Mouse (Mus musculus): Measurements from ENCODE around the gene BC030867. TPM values are rescaled to one million over a fixed set of nuclear protein-coding genes. Genes with fewer than 3 reads are reported as not detected.
"Not testable (repeated sequence)": the region's sequence is repeated elsewhere in the genome, so short reads cannot be mapped to it uniquely, and the experiment has no call there.

Gene BC030867
- polyA plus RNA-seq, 1 experiment from 2014 or later: 2.5 TPM

- H3K4me1 ChIP-seq: peaks cover 6% of the 10 kb centered on the region
- ATAC-seq (replicated peaks): peak; percentile 66; the same call in 1 of the 2 replicates
- WGBS: 5% methylated on average over 11 of the region's 11 CpGs
- H3K27ac ChIP-seq: no peak overlapping the region
- no peak overlapping the region for H3K4me3 ChIP-seq
- H3K27me3 ChIP-seq (replicated peaks): no peaks in the 10 kb centered on the region
- no peak overlapping the region for H3K9ac ChIP-seq
- H3K4me2 ChIP-seq: no peak overlapping the region
- H3K9me3 ChIP-seq: no peaks in the 10 kb centered on the region
- H3K36me3 ChIP-seq (replicated peaks): no peaks in the 10 kb centered on the region
Observed at GRCm38 (mm10) chr11:102267480-102267879, 18.8 kb downstream of the BC030867 start.

- H3K4me1 ChIP-seq: peaks cover 6% of the 10 kb centered on the region
- H3K9me3 ChIP-seq: no peaks in the 10 kb centered on the region
- no peaks in the 10 kb centered on the region for H3K36me3 ChIP-seq (replicated peaks)
- no peaks in the 10 kb centered on the region for H3K27me3 ChIP-seq (replicated peaks)
- WGBS: 78% methylated on average over 12 of the region's 12 CpGs
- H3K4me3 ChIP-seq: no peak within 1 kb of the TSS
- no peak within 1 kb of the TSS for H3K27ac ChIP-seq
- no peak for ATAC-seq (replicated peaks)
- no peak within 1 kb of the TSS for H3K9ac ChIP-seq
- no peak within 1 kb of the TSS for H3K4me2 ChIP-seq
Observed at GRCm38 (mm10) chr11:102268520-102269244, 20.0 kb downstream of the BC030867 start, which contains the start of gene Asb16. TSS of gene Asb16 (plus strand) at chr11:102268743.

GRCm38 (mm10) chr11:102276411-102276915, 27.8 kb downstream of the BC030867 start:
- peaks cover 9% of the 10 kb centered on the region for H3K4me1 ChIP-seq
- peak overlapping the region; percentile 91 for H3K4me2 ChIP-seq
- WGBS: under 1% methylated on average over 33 of the region's 33 CpGs
- H3K9me3 ChIP-seq: no peaks in the 10 kb centered on the region
- H3K27ac ChIP-seq: peak overlapping the region; percentile 5
- peak overlapping the region; percentile 27 for H3K9ac ChIP-seq
- H3K36me3 ChIP-seq (replicated peaks): no peaks in the 10 kb centered on the region
- ATAC-seq (replicated peaks): peak; percentile 70
- H3K27me3 ChIP-seq (replicated peaks): 0 out of 2 replicates have a peak, but pooled peaks cover 4% of the 10 kb centered on the region
- H3K4me3 ChIP-seq: peak overlapping the region; percentile 36

- Histone ChIP-seq H3K27me3 (replicated peaks) (0 out of 2 replicates have a peak, but pooled peaks cover 4% of the 10 kb centered on the region), H3K4me1 (peaks cover 9% of the 10 kb centered on the region), H3K36me3 (replicated peaks) (no peaks in the 10 kb centered on the region), H3K4me3 (no peak overlapping the region), H3K9ac (no peak overlapping the region), H3K9me3 (no peaks in the 10 kb centered on the region), H3K27ac (no peak overlapping the region), H3K4me2 (no peak overlapping the region)
- 50% methylated on average over 8 of the region's 12 CpGs for WGBS
- no peak for ATAC-seq (replicated peaks)
Observed at GRCm38 (mm10) chr11:102277754-102278153, 29.1 kb downstream of the BC030867 start.

DNA sequence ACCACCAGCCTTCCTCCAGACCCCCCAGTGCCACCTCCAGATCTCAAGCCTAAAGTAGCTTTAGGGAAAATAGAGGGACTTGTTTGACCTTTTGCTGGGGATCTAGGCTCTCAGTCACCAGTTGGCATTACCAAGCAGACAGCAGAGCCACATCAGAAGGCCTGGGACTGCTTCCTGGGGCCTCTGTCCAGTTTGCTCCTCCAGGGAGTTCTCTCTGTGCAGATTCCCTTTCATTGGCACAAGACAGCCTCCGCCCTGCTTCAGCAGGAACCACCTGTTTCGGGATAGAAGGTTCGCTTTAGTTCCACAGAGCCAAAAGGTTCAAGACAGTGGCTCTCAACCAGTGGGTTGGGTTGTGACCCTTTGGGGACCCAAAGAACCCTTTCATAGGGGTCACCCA, 30.9 kb downstream of the BC030867 start:
- WGBS: 92% methylated on average over 3 of the region's 3 CpGs
- H3K9me3 ChIP-seq: no peaks in the 10 kb centered on the region
- H3K4me3 ChIP-seq: no peak overlapping the region
- no peak overlapping the region for H3K9ac ChIP-seq
- H3K4me1 ChIP-seq: peaks cover 9% of the 10 kb centered on the region
- no peak overlapping the region for H3K4me2 ChIP-seq
- ATAC-seq (replicated peaks): no peak
- no peak overlapping the region for H3K27ac ChIP-seq
- 0 out of 2 replicates have a peak, but pooled peaks cover 4% of the 10 kb centered on the region for H3K27me3 ChIP-seq (replicated peaks)
- H3K36me3 ChIP-seq (replicated peaks): no peaks in the 10 kb centered on the region

DNA sequence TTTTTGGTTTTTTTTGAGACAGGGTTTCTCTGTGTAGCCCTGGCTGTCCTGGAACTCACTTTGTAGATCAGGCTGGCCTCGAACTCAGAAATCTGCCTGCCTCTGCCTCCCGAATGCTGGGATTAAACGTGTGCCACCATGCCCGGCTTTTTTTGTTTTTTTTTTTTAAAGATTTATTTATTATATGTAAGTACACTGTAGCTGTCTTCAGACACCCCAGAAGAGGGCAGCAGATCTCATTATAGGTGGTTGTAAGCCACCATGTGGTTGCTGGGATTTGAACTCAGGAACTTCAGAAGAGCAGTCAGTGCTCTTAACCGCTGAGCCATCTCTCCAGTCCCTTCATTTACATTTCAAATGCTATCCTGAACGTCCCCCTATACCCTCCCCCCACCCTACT, 31.6 kb downstream of the BC030867 start:
- not testable (repeated sequence) for H3K9ac ChIP-seq; H3K4me3 ChIP-seq; H3K4me1 ChIP-seq; H3K27ac ChIP-seq; ATAC-seq (replicated peaks); H3K27me3 ChIP-seq (replicated peaks); H3K9me3 ChIP-seq; H3K36me3 ChIP-seq (replicated peaks); H3K4me2 ChIP-seq
- 73% methylated on average over 6 of the region's 6 CpGs for WGBS

GRCm38 (mm10) chr11:102283922-102284321, 35.2 kb downstream of the BC030867 start:
- H3K4me2 ChIP-seq: peak overlapping the region; percentile 71
- no peaks in the 10 kb centered on the region for H3K27me3 ChIP-seq (replicated peaks)
- peak overlapping the region; percentile 85 for H3K27ac ChIP-seq
- no peak; the same call in 1 of the 2 replicates for ATAC-seq (replicated peaks)
- peaks cover 15% of the 10 kb centered on the region for H3K4me1 ChIP-seq
- 84% methylated on average over 6 of the region's 6 CpGs for WGBS
- no peaks in the 10 kb centered on the region for H3K9me3 ChIP-seq
- peak overlapping the region; percentile 70 for H3K4me3 ChIP-seq
- H3K36me3 ChIP-seq (replicated peaks): peaks cover 11% of the 10 kb centered on the region; the same call in 1 of the 2 replicates
- H3K9ac ChIP-seq: no peak overlapping the region

- ATAC-seq (replicated peaks): peak; percentile 93
- peak within 1 kb of the TSS; percentile 77 for H3K9ac ChIP-seq
- peaks cover 15% of the 10 kb centered on the region for H3K4me1 ChIP-seq
- H3K4me2 ChIP-seq: peak within 1 kb of the TSS; percentile 71
- no peaks in the 10 kb centered on the region for H3K9me3 ChIP-seq
- WGBS: under 1% methylated on average over 32 of the region's 32 CpGs
- peak within 1 kb of the TSS; percentile 70 for H3K4me3 ChIP-seq
- no peaks in the 10 kb centered on the region for H3K27me3 ChIP-seq (replicated peaks)
- H3K36me3 ChIP-seq (replicated peaks): peaks cover 11% of the 10 kb centered on the region; the same call in 1 of the 2 replicates
- H3K27ac ChIP-seq: peak within 1 kb of the TSS; percentile 85
Observed at GRCm38 (mm10) chr11:102284501-102285094, 35.9 kb downstream of the BC030867 start, which contains the start of gene Tmub2. TSS of gene Tmub2 (plus strand) at chr11:102284931.

DNA sequence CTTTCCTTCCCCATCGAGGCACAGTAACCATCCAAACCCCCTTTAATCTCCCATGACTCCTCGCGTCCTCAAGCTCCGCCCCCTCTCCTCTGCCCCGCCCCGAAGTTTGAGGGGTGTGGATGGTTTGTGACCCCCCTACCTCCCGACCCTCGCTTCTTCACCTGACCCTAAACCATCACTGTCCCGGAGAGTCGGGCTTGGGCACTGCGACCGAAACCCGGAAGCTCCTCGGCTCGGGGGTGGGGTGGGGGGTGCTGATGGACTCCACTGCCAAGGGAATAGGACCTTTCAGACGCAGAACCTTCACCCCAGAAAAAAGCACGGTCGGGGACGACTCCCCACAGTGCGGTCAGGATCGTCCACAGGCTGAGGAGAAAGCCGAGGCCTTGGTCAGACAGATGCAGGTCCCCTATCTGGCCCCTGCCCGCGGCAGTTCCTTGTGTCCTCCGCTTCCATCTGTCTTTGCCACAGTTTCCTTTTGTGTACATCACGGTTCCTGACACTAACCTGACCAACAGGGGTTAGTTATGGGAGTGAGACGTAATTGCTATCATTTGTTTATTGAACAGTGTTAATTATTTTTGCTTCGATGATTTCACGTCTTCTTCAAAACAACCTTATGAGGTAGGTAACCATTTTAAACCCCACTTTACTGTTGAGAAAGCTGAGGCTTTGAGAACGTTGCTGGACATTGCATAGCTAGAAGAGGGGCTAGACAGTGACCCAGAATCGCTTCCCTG, 36.6 kb downstream of the BC030867 start:
- Histone ChIP-seq H3K9ac (peak overlapping the region; percentile 77), H3K4me1 (peaks cover 15% of the 10 kb centered on the region), H3K36me3 (replicated peaks) (peaks cover 13% of the 10 kb centered on the region; the same call in 1 of the 2 replicates), H3K4me2 (peak overlapping the region; percentile 71), H3K27me3 (replicated peaks) (no peaks in the 10 kb centered on the region), H3K9me3 (no peaks in the 10 kb centered on the region), H3K27ac (peak overlapping the region; percentile 85), H3K4me3 (peak overlapping the region; percentile 70)
- ATAC-seq (replicated peaks): peak; percentile 71
- WGBS: 6% methylated on average over 31 of the region's 31 CpGs

DNA sequence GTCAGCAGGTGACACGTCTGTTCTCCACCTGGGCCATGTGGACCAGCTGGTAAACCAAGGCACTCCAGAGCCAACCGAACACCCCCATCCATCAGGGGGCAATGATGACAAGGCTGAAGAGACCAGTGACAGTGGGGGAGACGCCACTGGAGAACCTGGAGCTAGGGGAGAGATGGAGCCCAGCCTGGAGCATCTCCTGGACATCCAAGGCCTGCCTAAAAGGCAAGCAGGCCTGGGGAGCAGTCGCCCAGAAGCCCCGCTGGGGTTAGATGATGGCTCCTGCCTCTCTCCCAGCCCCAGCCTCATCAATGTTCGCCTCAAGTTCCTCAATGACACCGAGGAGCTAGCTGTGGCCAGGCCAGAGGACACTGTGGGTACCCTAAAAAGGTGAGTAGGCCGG, 38.8 kb downstream of the BC030867 start:
- WGBS: 91% methylated on average over 8 of the region's 8 CpGs
- Histone ChIP-seq H3K4me3 (no peak overlapping the region), H3K9me3 (no peaks in the 10 kb centered on the region), H3K4me1 (peaks cover 20% of the 10 kb centered on the region), H3K27ac (no peak overlapping the region), H3K27me3 (replicated peaks) (no peaks in the 10 kb centered on the region), H3K9ac (no peak overlapping the region), H3K36me3 (replicated peaks) (peaks cover 25% of the 10 kb centered on the region), H3K4me2 (no peak overlapping the region)
- no peak for ATAC-seq (replicated peaks)

DNA sequence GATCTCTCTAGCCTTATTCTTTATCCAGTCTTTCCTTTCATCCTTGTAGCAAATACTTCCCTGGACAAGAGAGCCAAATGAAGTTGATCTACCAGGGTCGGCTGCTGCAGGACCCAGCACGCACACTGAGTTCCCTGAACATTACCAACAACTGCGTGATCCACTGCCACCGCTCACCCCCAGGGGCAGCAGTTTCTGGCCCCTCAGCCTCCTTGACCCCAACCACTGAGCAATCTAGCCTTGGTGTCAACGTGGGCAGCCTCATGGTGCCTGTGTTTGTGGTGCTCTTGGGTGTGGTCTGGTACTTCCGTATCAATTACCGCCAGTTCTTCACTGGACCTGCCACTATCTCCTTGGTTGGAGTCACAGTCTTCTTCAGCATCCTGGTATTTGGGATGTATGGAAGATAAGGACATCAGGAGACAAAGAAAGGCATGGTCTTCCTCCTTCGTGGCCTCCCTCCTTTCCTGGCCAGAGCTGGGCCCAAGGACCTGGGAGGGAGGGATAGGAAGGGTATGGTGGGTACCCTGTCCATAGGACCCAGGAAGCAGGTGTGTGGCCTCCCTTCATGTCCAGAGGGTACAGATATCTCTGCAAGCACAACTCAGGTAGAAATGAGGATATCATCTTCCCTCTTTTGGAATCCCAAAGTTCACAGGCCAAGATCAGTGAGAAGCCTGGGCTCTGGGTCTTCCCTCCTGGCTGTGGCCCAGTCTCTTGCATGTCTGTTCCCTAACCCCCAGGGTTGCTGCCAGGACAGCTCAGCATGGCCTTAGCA, 39.5 kb downstream of the BC030867 start:
- no peak for ATAC-seq (replicated peaks)
- H3K27me3 ChIP-seq (replicated peaks): no peaks in the 10 kb centered on the region
- peaks cover 20% of the 10 kb centered on the region for H3K4me1 ChIP-seq
- H3K4me2 ChIP-seq: no peak overlapping the region
- 86% methylated on average over 8 of the region's 8 CpGs for WGBS
- no peaks in the 10 kb centered on the region for H3K9me3 ChIP-seq
- H3K4me3 ChIP-seq: no peak overlapping the region
- peaks cover 31% of the 10 kb centered on the region for H3K36me3 ChIP-seq (replicated peaks)
- no peak overlapping the region for H3K9ac ChIP-seq
- H3K27ac ChIP-seq: no peak overlapping the region

Measured in midbrain, embryonic 15.5 days (tissue).